Mouse (Mus musculus) testis, postnatal 10 days (tissue): ENCODE data around the gene Rsph10b.

Experiments
- DNase-seq: peaks from one replicate; pipeline ENCODE4 v3.0.0; 2021; ENCODE audit warnings: low spot score

Rsph10b gene

GRCm38 (mm10) chr5:143936156-143936555, 3.3 kb downstream of the Rsph10b start:
- no peak for DNase-seq

GRCm38 (mm10) chr5:143941588-143941987, 8.8 kb downstream of the Rsph10b start:
- no peak for DNase-seq

- no peak for DNase-seq
Measured at GRCm38 (mm10) chr5:143943231-143944125, 10.6 kb downstream of the Rsph10b start.

- no peak for DNase-seq
Measured at GRCm38 (mm10) chr5:143948361-143948760, 15.5 kb downstream of the Rsph10b start.

GRCm38 (mm10) chr5:143950016-143950415, 17.2 kb downstream of the Rsph10b start:
- DNase-seq, result no peak

- no peak for DNase-seq
Measured at GRCm38 (mm10) chr5:143957101-143957500, 24.3 kb downstream of the Rsph10b start.

- DNase-seq, result no peak
Measured at GRCm38 (mm10) chr5:143959551-143959950, 26.7 kb downstream of the Rsph10b start.

- DNase-seq, result no peak
Measured at GRCm38 (mm10) chr5:143961176-143961575, 28.3 kb downstream of the Rsph10b start.

GRCm38 (mm10) chr5:143965586-143966345, 32.9 kb downstream of the Rsph10b start:
- DNase-seq, result no peak

- DNase-seq, result no peak
Measured at GRCm38 (mm10) chr5:143966671-143967070, 33.8 kb downstream of the Rsph10b start.

GRCm38 (mm10) chr5:143972628-143973027, 39.8 kb downstream of the Rsph10b start:
- no peak for DNase-seq

- DNase-seq, result peak; percentile 76
Measured at GRCm38 (mm10) chr5:143974931-143975630, 42.2 kb downstream of the Rsph10b start.

- DNase-seq, result no peak
Measured at GRCm38 (mm10) chr5:143975631-143975933, 42.7 kb downstream of the Rsph10b start.

- no peak for DNase-seq
Measured at GRCm38 (mm10) chr5:143976232-143976631, 43.4 kb downstream of the Rsph10b start.

- no peak for DNase-seq
Measured at GRCm38 (mm10) chr5:143976726-143977431, 44.0 kb downstream of the Rsph10b start.

GRCm38 (mm10) chr5:143980858-143981257, 48.0 kb downstream of the Rsph10b start:
- DNase-seq, result no peak

- no peak for DNase-seq
Measured at GRCm38 (mm10) chr5:143982361-143982760, 49.5 kb downstream of the Rsph10b start.

GRCm38 (mm10) chr5:143985381-143985780, 52.5 kb downstream of the Rsph10b start:
- DNase-seq, result no peak

- no peak for DNase-seq
Measured at GRCm38 (mm10) chr5:143987596-143987995, 54.8 kb downstream of the Rsph10b start.

- DNase-seq, result no peak
Measured at GRCm38 (mm10) chr5:143989046-143989445, 56.2 kb downstream of the Rsph10b start.

- no peak for DNase-seq
Measured at GRCm38 (mm10) chr5:143990086-143990485, 57.3 kb downstream of the Rsph10b start.

- DNase-seq, result no peak
Measured at GRCm38 (mm10) chr5:143992661-143993060, 59.8 kb downstream of the Rsph10b start.
